Mouse (Mus musculus): Measurements from ENCODE around the gene Mgat4b. TPM values are rescaled to one million over a fixed set of nuclear protein-coding genes. Genes with fewer than 3 reads are reported as not detected.

Mgat4b gene
- total RNA-seq, 1 experiment, result 22.6 TPM

DNA sequence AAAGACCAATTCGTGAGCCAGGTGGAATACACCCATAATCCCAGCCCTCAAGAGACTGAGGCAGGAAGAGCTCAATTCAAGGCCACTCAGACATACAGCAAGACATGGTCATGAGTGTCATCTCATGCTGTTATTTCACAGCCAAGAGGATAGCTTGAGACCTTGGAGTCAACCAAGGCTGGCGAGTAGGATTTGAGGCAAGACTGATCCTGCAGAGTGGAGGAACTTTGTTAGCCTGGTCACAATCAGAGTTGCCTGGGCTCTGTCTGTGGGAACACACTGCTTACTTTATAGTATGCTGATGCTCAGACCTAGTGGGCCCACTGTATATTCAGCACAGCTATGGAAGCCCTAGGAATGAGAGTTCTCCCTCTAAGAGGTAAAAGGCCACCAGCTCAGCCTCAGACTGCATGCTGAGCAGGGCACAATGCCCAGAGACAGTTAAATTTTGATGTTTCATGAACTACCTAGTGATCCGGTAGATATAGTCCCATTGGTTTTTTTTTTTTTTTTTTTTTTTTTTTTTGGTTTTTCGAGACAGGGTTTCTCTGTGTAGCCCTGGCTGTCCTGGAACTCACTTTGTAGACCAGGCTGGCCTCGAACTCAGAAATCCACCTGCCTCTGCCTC is 12.4 kb upstream of the Mgat4b start:
- Histone ChIP-seq H3K4me1 (ENCODE audit: control insufficient read depth in 2 of 2, insufficient read depth in 2 of 2, low read length in 2 of 2, poor library complexity in 1 of 2) (0 out of 4 replicates have a peak, but pooled peaks cover 0 to 4% of the 10 kb centered on the region in 2 experiments), H3K9ac (ENCODE audit: insufficient read depth, low read depth, low read length, poor library complexity, severe bottlenecking) (no peak overlapping the region), H3K27ac (ENCODE audit: insufficient read depth, low read depth, low read length, poor library complexity, severe bottlenecking) (no peak overlapping the region), H3K4me3 (ENCODE audit: insufficient read depth in 1 of 2, low read depth in 1 of 2, low read length in 2 of 2, poor library complexity in 1 of 2, severe bottlenecking in 1 of 2) (no peak overlapping the region), H3K36me3 (ENCODE audit: control insufficient read depth, insufficient read depth, low read length, poor library complexity, severe bottlenecking) (peaks cover 44% of the 10 kb centered on the region), H3K9me3 (ENCODE audit: control insufficient read depth, insufficient read depth, low read depth, low read length) (no peaks in the 10 kb centered on the region)
- DNase-seq (ENCODE audit: low read depth, low spot score), result no peak
- in situ Hi-C loops (cut with MboI; ENCODE audit: low sequenced_read_pairs in 2 of 2, unreplicated experiment in 2 of 2), result no loop called here
- TF ChIP-seq MAFK (IDR thresholded peaks at IDR 0.05; ENCODE audit: insufficient read depth, low read depth, low read length) (no peak), ZNF384 (IDR thresholded peaks at IDR 0.05; ENCODE audit: low read depth, low read length) (peak; percentile 53; the same call in 1 of the 2 replicates)

GRCm38 (mm10) chr11:50198916-50199315 is 11.8 kb upstream of the Mgat4b start:
- no peak overlapping the region for H3K4me3 ChIP-seq (ENCODE audit: insufficient read depth in 1 of 2, low read depth in 1 of 2, low read length in 2 of 2, poor library complexity in 1 of 2, severe bottlenecking in 1 of 2)
- peaks cover 48% of the 10 kb centered on the region for H3K36me3 ChIP-seq (ENCODE audit: control insufficient read depth, insufficient read depth, low read length, poor library complexity, severe bottlenecking)
- H3K4me1 ChIP-seq (ENCODE audit: control insufficient read depth in 2 of 2, insufficient read depth in 2 of 2, low read length in 2 of 2, poor library complexity in 1 of 2), result 0 out of 4 replicates have a peak, but pooled peaks cover 0 to 4% of the 10 kb centered on the region in 2 experiments
- TF ChIP-seq ZC3H11A (IDR thresholded peaks at IDR 0.05; ENCODE audit: borderline replicate concordance, low read depth, low read length) (no peak), CHD2 (IDR thresholded peaks at IDR 0.05; ENCODE audit: low read depth, low read length) (no peak), MAFK (IDR thresholded peaks at IDR 0.05; ENCODE audit: insufficient read depth, low read depth, low read length) (no peak), HCFC1 (IDR thresholded peaks at IDR 0.05; ENCODE audit: borderline replicate concordance, insufficient read depth, low read length) (no peak), ZNF384 (IDR thresholded peaks at IDR 0.05; ENCODE audit: low read depth, low read length) (no peak)
- no peak for DNase-seq (ENCODE audit: low read depth, low spot score)
- no peak overlapping the region for H3K9ac ChIP-seq (ENCODE audit: insufficient read depth, low read depth, low read length, poor library complexity, severe bottlenecking)
- no peaks in the 10 kb centered on the region for H3K9me3 ChIP-seq (ENCODE audit: control insufficient read depth, insufficient read depth, low read depth, low read length)
- in situ Hi-C loops (cut with MboI; ENCODE audit: low sequenced_read_pairs in 2 of 2, unreplicated experiment in 2 of 2), result no loop called here
- no peak overlapping the region for H3K27ac ChIP-seq (ENCODE audit: insufficient read depth, low read depth, low read length, poor library complexity, severe bottlenecking)

DNA sequence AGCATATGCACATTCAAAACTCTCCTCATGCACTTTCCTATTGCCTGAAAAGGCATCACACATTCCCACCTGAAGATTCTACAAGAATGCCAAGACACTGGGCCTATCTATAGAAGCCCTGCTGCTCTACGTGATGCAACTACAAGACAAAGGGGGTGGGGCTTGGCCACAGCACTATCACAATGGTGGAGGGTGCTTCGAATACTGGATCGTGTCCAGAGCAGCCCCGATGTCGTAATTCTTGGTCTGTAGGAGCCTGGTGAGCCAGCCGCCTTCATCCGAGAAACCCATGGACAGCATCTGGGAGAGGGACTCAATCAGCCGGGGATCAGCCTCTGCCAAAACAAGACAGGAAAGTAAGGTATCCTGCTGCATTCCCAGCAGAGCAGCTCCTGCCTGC is 10.1 kb upstream of the Mgat4b start:
- in situ Hi-C loops (cut with MboI; ENCODE audit: low sequenced_read_pairs in 2 of 2, unreplicated experiment in 2 of 2), result no loop called here
- Histone ChIP-seq H3K27ac (ENCODE audit: insufficient read depth, low read depth, low read length, poor library complexity, severe bottlenecking) (no peak overlapping the region), H3K9me3 (ENCODE audit: control insufficient read depth, insufficient read depth, low read depth, low read length) (no peaks in the 10 kb centered on the region), H3K4me3 (ENCODE audit: insufficient read depth in 1 of 2, low read depth in 1 of 2, low read length in 2 of 2, poor library complexity in 1 of 2, severe bottlenecking in 1 of 2) (no peak overlapping the region), H3K4me1 (ENCODE audit: control insufficient read depth in 2 of 2, insufficient read depth in 2 of 2, low read length in 2 of 2, poor library complexity in 1 of 2) (no peaks in the 10 kb centered on the region), H3K9ac (ENCODE audit: insufficient read depth, low read depth, low read length, poor library complexity, severe bottlenecking) (no peak overlapping the region), H3K36me3 (ENCODE audit: control insufficient read depth, insufficient read depth, low read length, poor library complexity, severe bottlenecking) (peaks cover 62% of the 10 kb centered on the region)
- TF ChIP-seq ZNF384 (IDR thresholded peaks at IDR 0.05; ENCODE audit: low read depth, low read length) (no peak), MAFK (IDR thresholded peaks at IDR 0.05; ENCODE audit: insufficient read depth, low read depth, low read length) (no peak), ZC3H11A (IDR thresholded peaks at IDR 0.05; ENCODE audit: borderline replicate concordance, low read depth, low read length) (no peak), CHD2 (IDR thresholded peaks at IDR 0.05; ENCODE audit: low read depth, low read length) (no peak), HCFC1 (IDR thresholded peaks at IDR 0.05; ENCODE audit: borderline replicate concordance, insufficient read depth, low read length) (no peak)
- no peak for DNase-seq (ENCODE audit: low read depth, low spot score)

- H3K9ac ChIP-seq (ENCODE audit: insufficient read depth, low read depth, low read length, poor library complexity, severe bottlenecking), result no peak overlapping the region
- peaks cover 71% of the 10 kb centered on the region for H3K36me3 ChIP-seq (ENCODE audit: control insufficient read depth, insufficient read depth, low read length, poor library complexity, severe bottlenecking)
- DNase-seq (ENCODE audit: low read depth, low spot score), result no peak
- in situ Hi-C loops (cut with MboI; ENCODE audit: low sequenced_read_pairs in 2 of 2, unreplicated experiment in 2 of 2), result no loop called here
- TF ChIP-seq ZC3H11A (IDR thresholded peaks at IDR 0.05; ENCODE audit: borderline replicate concordance, low read depth, low read length) (no peak), HCFC1 (IDR thresholded peaks at IDR 0.05; ENCODE audit: borderline replicate concordance, insufficient read depth, low read length) (no peak), MAFK (IDR thresholded peaks at IDR 0.05; ENCODE audit: insufficient read depth, low read depth, low read length) (no peak), ZNF384 (IDR thresholded peaks at IDR 0.05; ENCODE audit: low read depth, low read length) (no peak), CHD2 (IDR thresholded peaks at IDR 0.05; ENCODE audit: low read depth, low read length) (no peak)
- H3K9me3 ChIP-seq (ENCODE audit: control insufficient read depth, insufficient read depth, low read depth, low read length), result no peaks in the 10 kb centered on the region
- H3K4me1 ChIP-seq (ENCODE audit: control insufficient read depth in 2 of 2, insufficient read depth in 2 of 2, low read length in 2 of 2, poor library complexity in 1 of 2), result no peaks in the 10 kb centered on the region
- no peak overlapping the region for H3K27ac ChIP-seq (ENCODE audit: insufficient read depth, low read depth, low read length, poor library complexity, severe bottlenecking)
- no peak overlapping the region for H3K4me3 ChIP-seq (ENCODE audit: insufficient read depth in 1 of 2, low read depth in 1 of 2, low read length in 2 of 2, poor library complexity in 1 of 2, severe bottlenecking in 1 of 2)
Observed at GRCm38 (mm10) chr11:50201590-50201989, 9.1 kb upstream of the Mgat4b start.
